11 mouse cellular contexts compared by ENCODE assay signal in the genomic region with DNA sequence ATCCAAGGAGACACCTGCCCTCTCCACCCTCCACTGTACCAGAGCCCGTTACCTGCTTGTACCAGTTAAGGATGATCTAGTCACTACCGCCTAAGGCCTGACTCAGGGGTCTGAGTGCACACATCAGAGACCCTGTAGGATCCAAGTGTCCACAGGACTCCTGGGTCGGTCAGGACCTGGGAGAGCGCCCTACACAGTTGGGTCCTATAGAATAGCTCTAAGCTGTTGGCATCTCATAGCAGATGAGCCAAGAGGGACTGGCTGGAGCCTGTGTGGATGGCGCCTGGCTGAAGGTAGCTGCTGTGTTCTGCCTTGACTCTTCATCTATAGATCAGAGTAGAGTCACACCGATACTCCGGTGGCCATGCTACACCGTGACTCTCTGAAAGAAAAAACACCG. TPM values are rescaled to one million over a fixed set of nuclear protein-coding genes. Genes with fewer than 3 reads are reported as not detected.
DNase-seq lines count a peak whose midpoint lies in the region; ATAC-seq lines count a peak whose summit lies in the region.
"Had no signal": no experiment of that assay in that cellular context is flagged by ENCODE, and none has a peak within 500 bp of the region (broad histone marks: within the 10 kb centered on the region; RNA-seq: fewer than 3 reads in every experiment).

No protein-coding gene starts in this region.

- no peak overlapping the region for H3K27ac ChIP-seq in kidney, embryonic 14.5 days (ENCODE audit: low read depth, low read length)
- H3K27ac ChIP-seq: heart, embryonic 13.5 days had no signal

- H3K9ac ChIP-seq in kidney, embryonic 14.5 days (ENCODE audit: low read depth, low read length) = no peak overlapping the region
- H3K9ac ChIP-seq: heart, embryonic 13.5 days had no signal

- 77% methylated on average over 9 of the region's 9 CpGs for WGBS in kidney, embryonic 14.5 days

- 0 out of 2 replicates have a peak, but pooled peaks have one; percentile 6 for ATAC-seq in kidney, embryonic 14.5 days (ENCODE audit: low FRiP score, low TSS enrichment)
- 0 out of 2 replicates have a peak, but pooled peaks have one; percentile 18 for ATAC-seq in megakaryocyte-erythroid progenitor cell, adult 5-6 weeks (replicated peaks; ENCODE audit: low FRiP score, low TSS enrichment, poor library complexity, severe bottlenecking)

- H3K27me3 ChIP-seq in kidney, embryonic 14.5 days (ENCODE audit: control insufficient read depth, insufficient read depth, low read length) = no peaks in the 10 kb centered on the region

- no peak overlapping the region for H3K4me3 ChIP-seq in kidney, embryonic 14.5 days (ENCODE audit: low read length)
- H3K4me3 ChIP-seq: heart, embryonic 13.5 days had no signal

- H3K9me3 ChIP-seq in kidney, embryonic 14.5 days (ENCODE audit: control insufficient read depth, low read length) = no peaks in the 10 kb centered on the region
- H3K9me3 ChIP-seq: heart, embryonic 13.5 days had no signal

- no peaks in the 10 kb centered on the region for H3K4me1 ChIP-seq in kidney, embryonic 14.5 days (ENCODE audit: control insufficient read depth, insufficient read depth, low read length)
- H3K4me1 ChIP-seq: heart, embryonic 13.5 days had no signal

- no peak overlapping the region for H3K4me2 ChIP-seq in kidney, embryonic 14.5 days (replicated peaks; ENCODE audit: low read depth, low read length)
- H3K4me2 ChIP-seq: heart, embryonic 13.5 days had no signal

- no peaks in the 10 kb centered on the region for H3K36me3 ChIP-seq in kidney, embryonic 14.5 days (ENCODE audit: control insufficient read depth, insufficient read depth, low read length)
- H3K36me3 ChIP-seq: heart, embryonic 13.5 days had no signal

- DNase-seq in kidney, adult 8-10 months = no peak
- peak; percentile 17 for DNase-seq in ovary, postnatal 36 days (ENCODE audit: low spot score)
- DNase-seq in ovary, postnatal 14 days (ENCODE audit: low spot score) = no peak
- peak; percentile 67 for DNase-seq in embryo, embryonic 10.5 days (ENCODE audit: low spot score)
- no peak for DNase-seq in T-cell, adult 2 months (ENCODE audit: low spot score)
- no peak for DNase-seq in left cerebral cortex, adult 18-20 months (ENCODE audit: low spot score in 2 of 2)
- DNase-seq: adrenal gland, adult 8-10 months; lung, postnatal 14 days had no signal

RNA-seq across cellular contexts. Expression of gene Tll2, which starts 14.9 kb away (rescaled TPM):
- polyA plus RNA-seq in kidney, embryonic 14.5 days (2014; fragmentation: Nextera tagmentation; extraction: Ambion mirVana) = not detected in 2 replicates
- not detected in 2 replicates for total RNA-seq in megakaryocyte-erythroid progenitor cell, adult 5-6 weeks (2014; fragmentation: Nextera tagmentation)
- not detected in 2 replicates for total RNA-seq in megakaryocyte-erythroid progenitor cell, adult 5-6 weeks (2017)
- under 1 TPM; 0.28 to 0.77 TPM for total RNA-seq in left cerebral cortex, adult 18-20 months (2021)

Comparison
In these comparisons a context has a peak if more than half of its experiments do, and no peak if none do; other contexts are left out.
1. DNase-seq: peak in ovary, postnatal 36 days (single experiment) and embryo, embryonic 10.5 days (single experiment); none in kidney, adult 8-10 months (0 of 2), ovary, postnatal 14 days (single experiment), T-cell, adult 2 months (single experiment) and left cerebral cortex, adult 18-20 months (0 of 2).